Mouse (Mus musculus): ENCODE measurements around the gene Tnnc1. TPM values are rescaled to one million over a fixed set of nuclear protein-coding genes. Genes with fewer than 3 reads are reported as not detected.
A peak's percentile ranks its signal among the peaks of the same experiment; 100 is the strongest.

The Tnnc1 gene
- total RNA-seq (2017): not detected in 2 replicates

GRCm38 (mm10) chr14:31208084-31208483, at the start of gene Tnnc1:
Gene Tnnc1, plus strand, starts transcription at chr14:31208312.
- no peak for ATAC-seq (ENCODE audit: extremely low read depth, insufficient number of reproducible peaks, low FRiP score, poor library complexity, severe bottlenecking)

DNA sequence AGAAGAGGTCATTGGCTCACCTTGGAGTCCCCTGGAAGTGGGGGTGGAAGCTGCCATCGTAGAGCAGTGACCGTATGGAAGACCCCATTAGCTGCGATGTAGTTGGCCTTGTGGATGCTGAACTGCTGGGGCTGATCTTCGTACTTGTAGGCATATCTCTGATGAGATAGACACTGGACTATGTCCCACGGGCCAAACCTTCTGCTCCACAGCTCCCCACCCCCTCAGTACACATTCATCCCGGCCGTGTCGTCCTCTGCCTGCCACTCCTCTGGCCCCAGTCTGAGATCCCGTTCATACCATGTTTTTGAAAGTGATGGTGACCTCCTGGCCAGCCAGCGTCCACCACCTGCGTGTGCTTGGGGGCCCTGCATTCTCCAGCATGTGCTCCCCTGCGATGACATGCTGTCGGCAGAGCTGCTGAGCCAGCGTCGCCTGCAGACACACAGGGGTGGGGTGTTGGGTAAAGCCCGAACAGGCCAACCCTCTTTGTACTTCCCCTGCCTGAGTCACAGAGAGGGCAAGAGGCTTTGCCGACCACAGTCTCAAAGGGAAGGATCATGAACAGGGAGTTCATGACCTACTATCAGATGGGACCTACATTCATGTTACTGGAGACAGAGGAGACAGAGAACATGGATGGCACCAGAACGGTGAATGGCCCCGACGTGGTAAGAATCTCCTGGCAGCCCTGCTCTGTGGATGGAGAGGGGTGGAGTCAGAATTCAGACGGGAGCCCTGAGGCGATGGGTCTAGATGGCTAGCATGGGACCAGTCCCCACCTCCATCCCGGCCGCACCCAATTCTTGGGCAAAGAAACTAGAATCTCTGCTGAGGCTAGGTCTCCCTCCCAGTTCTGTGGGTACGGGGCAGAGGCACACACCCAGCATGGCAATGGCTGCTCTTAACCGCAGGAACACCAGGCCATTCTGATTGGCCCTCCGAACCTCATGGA, 47.6 kb upstream of the Tnnc1 start:
- ATAC-seq (ENCODE audit: extremely low read depth, insufficient number of reproducible peaks, low FRiP score, poor library complexity, severe bottlenecking): peak; percentile 72

DNA sequence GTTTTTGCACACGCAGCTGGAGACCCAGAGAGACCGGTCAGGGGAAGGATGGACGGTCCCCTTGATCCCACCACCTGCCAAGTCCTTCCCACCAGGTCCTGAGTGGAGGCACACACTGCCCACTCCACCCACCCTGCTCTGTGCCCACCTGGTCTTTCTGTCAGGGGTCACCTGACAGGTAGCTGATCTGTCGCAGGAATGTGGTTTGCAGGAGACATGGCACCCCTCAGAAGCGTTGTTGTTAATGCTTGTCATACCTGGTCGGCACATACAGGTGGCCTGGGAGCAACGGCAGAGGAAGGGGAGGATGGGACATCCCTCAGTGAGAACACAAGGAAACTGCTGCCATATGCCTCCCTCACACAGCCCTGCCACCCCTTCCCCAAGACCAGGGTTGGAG, 46.9 kb upstream of the Tnnc1 start:
- ATAC-seq (ENCODE audit: extremely low read depth, insufficient number of reproducible peaks, low FRiP score, poor library complexity, severe bottlenecking): no peak

GRCm38 (mm10) chr14:31161638-31162037, 46.5 kb upstream of the Tnnc1 start:
- no peak for ATAC-seq (ENCODE audit: extremely low read depth, insufficient number of reproducible peaks, low FRiP score, poor library complexity, severe bottlenecking)

GRCm38 (mm10) chr14:31164067-31164466, 44.0 kb upstream of the Tnnc1 start:
- ATAC-seq (ENCODE audit: extremely low read depth, insufficient number of reproducible peaks, low FRiP score, poor library complexity, severe bottlenecking): no peak

DNA sequence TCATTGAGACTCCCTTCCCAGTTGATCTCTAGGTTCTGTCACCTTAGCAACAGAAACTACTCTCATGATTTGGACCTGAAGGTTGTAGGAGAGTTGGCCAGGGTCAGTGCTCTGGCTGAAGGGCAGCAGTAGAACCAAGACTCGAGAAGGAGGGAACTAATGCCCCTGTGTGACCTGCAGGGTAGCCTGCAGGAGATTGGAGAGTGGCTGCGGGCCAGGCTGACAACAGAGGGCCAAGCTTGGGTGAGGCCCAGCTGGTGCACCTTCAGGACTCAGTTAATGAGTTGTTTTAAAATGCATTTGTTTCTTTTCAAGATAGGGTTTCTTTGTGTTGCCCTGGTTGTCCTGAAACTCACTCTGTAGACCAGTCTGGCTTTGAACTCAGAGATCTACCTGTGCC, 43.1 kb upstream of the Tnnc1 start:
- no peak for ATAC-seq (ENCODE audit: extremely low read depth, insufficient number of reproducible peaks, low FRiP score, poor library complexity, severe bottlenecking)

- no peak for ATAC-seq (ENCODE audit: extremely low read depth, insufficient number of reproducible peaks, low FRiP score, poor library complexity, severe bottlenecking)
Observed at GRCm38 (mm10) chr14:31165458-31165857, 42.7 kb upstream of the Tnnc1 start.

- peak; percentile 36 for ATAC-seq (ENCODE audit: extremely low read depth, insufficient number of reproducible peaks, low FRiP score, poor library complexity, severe bottlenecking)
Observed at GRCm38 (mm10) chr14:31165991-31166630, 42.0 kb upstream of the Tnnc1 start.

DNA sequence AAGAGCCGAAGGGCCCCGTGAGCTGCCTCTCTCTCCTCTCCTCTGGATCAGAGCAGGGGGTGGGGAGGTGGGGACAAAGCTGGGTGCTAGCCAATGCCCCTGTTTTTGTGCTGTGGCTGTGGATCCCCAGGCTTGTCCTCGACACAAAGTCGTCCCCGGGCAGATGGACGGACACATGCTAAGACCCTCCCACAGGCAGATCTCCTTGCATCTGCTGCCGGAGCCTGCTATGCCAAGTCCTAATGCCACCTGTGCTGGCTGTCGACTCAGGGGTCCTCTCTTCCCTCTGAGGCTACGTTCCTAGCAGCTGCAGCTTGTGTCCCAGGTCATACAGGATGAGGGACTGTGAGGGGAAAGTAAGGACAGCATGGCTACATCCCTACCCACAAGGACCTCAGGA, 41.3 kb upstream of the Tnnc1 start:
- no peak for ATAC-seq (ENCODE audit: extremely low read depth, insufficient number of reproducible peaks, low FRiP score, poor library complexity, severe bottlenecking)

- ATAC-seq (ENCODE audit: extremely low read depth, insufficient number of reproducible peaks, low FRiP score, poor library complexity, severe bottlenecking): no peak
Observed at GRCm38 (mm10) chr14:31168425-31168824, 39.7 kb upstream of the Tnnc1 start, which contains the start of gene Stab1. Gene Stab1, minus strand, starts transcription at chr14:31168641.

- no peak for ATAC-seq (ENCODE audit: extremely low read depth, insufficient number of reproducible peaks, low FRiP score, poor library complexity, severe bottlenecking)
Observed at GRCm38 (mm10) chr14:31169508-31169907, 38.6 kb upstream of the Tnnc1 start.

- ATAC-seq (ENCODE audit: extremely low read depth, insufficient number of reproducible peaks, low FRiP score, poor library complexity, severe bottlenecking): no peak
Observed at GRCm38 (mm10) chr14:31170963-31171362, 37.1 kb upstream of the Tnnc1 start.

DNA sequence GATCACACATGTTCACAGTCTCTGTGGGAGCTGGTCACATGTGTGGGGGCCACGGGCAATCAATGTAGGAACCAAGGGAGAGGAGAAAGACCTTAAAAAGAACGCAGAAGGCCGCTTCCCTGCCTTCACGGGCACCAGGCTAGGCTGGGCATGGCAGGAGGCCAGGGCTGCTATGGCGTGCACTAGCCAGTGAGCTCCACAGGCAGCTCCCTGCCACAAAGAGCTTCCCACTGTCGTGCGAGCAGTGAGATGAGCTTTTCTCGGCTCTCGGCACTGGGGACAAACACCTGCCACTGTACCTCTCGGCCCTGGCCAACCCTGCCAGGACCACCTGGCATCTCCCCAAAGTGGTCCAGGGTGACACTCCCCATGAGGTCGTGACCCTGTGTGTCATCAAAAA, 36.7 kb upstream of the Tnnc1 start:
- no peak for ATAC-seq (ENCODE audit: extremely low read depth, insufficient number of reproducible peaks, low FRiP score, poor library complexity, severe bottlenecking)

GRCm38 (mm10) chr14:31171821-31172220, 36.3 kb upstream of the Tnnc1 start:
- no peak for ATAC-seq (ENCODE audit: extremely low read depth, insufficient number of reproducible peaks, low FRiP score, poor library complexity, severe bottlenecking)

GRCm38 (mm10) chr14:31172781-31173455, 35.2 kb upstream of the Tnnc1 start:
- no peak for ATAC-seq (ENCODE audit: extremely low read depth, insufficient number of reproducible peaks, low FRiP score, poor library complexity, severe bottlenecking)

DNA sequence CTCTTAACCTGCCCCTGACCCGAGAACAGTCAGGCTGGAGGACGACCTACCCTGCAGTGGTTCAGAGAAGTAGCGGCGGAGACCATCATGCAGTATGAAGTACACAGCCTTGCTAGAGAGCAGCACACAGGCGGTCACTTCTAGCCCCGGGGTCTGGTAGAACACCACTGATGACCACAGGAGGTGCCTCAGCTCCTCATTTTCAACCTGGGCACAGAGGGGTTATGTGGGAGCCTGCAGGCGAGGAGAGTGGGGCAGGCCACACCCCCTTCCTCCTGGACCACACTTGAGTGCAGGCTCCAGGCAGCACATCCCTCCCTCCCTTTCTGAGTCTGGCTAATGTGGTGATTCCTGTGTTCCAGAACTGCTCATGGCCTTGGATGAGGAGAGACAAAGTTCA, 34.6 kb upstream of the Tnnc1 start:
- no peak for ATAC-seq (ENCODE audit: extremely low read depth, insufficient number of reproducible peaks, low FRiP score, poor library complexity, severe bottlenecking)

DNA sequence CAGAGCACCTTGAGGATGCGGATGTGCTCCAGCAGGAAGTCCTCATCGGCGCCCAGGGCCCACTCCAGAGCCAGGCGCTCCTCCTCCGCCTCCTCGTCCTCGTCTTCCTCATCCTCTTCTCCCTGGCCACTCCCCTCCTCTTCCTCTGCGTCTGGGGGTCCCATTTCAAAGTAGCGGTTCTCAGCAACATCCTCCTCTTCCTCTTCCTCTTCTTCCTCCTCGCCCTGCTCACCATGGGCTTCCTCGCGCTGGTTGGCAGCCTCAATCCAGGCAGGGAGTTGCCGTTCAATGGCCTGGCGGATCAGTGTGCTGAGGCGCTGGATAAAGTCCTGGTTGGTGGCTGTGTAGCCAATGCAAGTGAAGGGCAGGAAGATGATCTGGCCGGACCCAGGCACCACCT, 30.8 kb upstream of the Tnnc1 start:
- ATAC-seq (ENCODE audit: extremely low read depth, insufficient number of reproducible peaks, low FRiP score, poor library complexity, severe bottlenecking): no peak

DNA sequence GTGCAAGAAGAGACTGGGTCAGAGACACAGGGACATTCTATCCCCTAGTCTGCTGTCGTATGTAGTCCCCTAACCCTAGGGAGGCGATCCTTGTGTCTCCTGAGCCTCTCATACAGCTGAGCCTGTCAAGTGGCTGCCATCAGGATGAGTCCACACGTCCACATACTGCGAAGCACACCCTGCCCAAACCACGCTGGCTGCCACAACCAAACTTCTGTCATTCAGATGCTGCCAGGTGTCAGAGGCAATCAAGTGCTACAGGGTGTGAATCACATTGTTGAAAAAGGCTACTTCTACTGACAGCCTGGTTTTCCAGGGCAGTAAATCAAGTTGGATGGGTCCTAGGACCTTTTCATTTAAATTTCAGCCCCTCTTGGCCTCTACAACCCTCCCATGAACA, 30.4 kb upstream of the Tnnc1 start:
- no peak for ATAC-seq (ENCODE audit: extremely low read depth, insufficient number of reproducible peaks, low FRiP score, poor library complexity, severe bottlenecking)

DNA sequence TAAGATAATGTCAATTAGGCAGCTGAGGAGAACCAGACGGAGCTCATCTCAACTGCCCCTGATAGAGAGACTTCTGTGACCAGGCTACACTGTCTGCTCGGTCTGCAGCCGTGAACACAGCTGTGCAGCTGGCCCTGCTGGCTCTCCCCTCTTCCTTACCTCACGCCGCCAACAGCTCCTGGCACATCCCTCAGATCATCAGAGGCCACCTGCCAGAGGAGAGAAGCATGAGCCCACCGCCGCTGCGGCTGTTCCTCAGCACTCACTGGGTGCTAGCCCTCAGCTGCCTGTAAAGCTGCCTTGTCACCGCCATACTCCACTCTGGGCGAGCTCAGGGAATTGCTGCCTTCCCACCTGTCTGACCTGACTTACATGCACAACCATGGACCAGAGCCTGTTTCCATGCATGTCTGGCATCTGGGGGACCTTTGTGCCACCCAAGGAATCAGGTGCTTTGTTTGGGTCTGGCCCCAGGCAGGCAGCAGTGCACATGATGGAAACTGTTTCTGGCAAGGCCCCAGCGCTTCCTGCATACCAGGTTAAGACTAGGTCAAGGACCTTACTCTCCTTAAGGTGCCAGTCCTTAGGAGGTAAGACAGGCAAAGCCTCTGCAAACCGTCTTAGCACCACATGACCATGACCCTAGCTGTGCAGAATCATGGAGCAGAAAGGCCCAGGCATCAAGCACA, 28.3 kb upstream of the Tnnc1 start:
- no peak for ATAC-seq (ENCODE audit: extremely low read depth, insufficient number of reproducible peaks, low FRiP score, poor library complexity, severe bottlenecking)
